Mouse (Mus musculus) T-helper 2 cell (primary cell): ENCODE data around the gene Olfr50.

Source experiments
- in situ Hi-C: fragments of 300-600 bp; cut with MboI, MseI; formaldehyde crosslinking; loops from one replicate; pipeline ENCODE4 v1.15.1; 2025; ENCODE audit warnings: high pct_unique_total_duplicates

Gene Olfr50

DNA sequence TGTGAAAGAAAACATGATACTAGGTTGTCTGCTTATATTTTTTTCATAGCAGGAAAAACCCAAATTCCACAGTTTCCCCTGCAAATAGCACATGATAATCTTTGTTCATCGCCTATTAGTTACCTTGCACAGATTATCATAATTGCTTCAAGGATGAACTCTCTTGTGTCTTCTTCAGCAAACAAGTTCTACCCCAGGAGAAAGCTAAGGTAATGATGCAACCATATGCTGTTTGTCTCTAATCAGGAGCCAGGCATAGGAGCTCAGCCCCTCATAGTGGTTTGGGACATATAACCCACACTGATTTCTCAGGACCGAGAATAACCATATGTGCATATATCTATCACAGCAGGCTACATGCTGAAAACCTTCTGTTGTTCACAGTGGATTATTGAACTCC is at the start of gene Olfr50:
Gene Olfr50 (plus strand): TSS at position 301 of the 400 bp plus-strand sequence.
- in situ Hi-C loops: no loop called here

DNA sequence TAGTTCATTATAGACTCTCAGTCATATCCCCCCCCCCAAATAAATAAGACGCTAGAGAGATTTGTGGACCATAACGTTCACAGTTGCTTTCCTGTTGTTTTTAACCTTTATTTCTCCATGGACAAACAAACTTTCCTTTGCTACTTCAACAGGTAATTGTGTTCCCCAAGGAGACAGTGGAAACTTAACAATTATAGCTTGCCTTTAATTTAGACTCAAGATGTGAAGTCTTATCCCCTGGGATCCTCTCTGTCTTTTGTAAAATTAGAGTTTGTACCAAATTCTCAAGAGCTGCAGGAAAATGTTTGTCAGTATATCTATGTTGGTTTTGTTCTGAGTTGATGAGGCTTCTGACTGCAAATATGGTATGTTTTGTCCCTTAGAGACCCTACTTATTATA is 6.4 kb upstream of the Olfr50 start, which contains the start of gene Olfr348:
Gene Olfr348 (plus strand): TSS at position 301 of the 400 bp plus-strand sequence.
- in situ Hi-C loops: no loop called here

DNA sequence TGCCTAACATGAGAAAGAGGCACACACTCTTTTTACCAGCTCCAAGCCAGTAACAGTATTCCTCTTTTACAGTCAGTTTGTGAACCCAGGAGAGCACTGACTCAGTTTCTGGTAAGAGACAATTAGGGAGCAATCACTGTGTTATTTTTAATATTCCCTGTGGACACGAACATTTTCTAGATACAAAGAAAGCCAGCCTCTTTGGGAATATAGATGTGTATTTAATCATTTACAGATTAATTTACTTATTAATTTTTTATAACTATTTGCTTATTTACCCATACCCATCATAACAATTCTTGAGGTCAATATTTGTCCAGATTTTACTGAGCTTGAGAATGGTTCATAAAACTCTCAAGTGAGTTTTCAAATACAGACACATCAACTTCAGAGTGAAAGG is 26.6 kb downstream of the Olfr50 start, which contains the start of gene Olfr3:
Gene Olfr3 (minus strand): TSS at position 101 of the 400 bp plus-strand sequence.
- in situ Hi-C loops: no loop called here

DNA sequence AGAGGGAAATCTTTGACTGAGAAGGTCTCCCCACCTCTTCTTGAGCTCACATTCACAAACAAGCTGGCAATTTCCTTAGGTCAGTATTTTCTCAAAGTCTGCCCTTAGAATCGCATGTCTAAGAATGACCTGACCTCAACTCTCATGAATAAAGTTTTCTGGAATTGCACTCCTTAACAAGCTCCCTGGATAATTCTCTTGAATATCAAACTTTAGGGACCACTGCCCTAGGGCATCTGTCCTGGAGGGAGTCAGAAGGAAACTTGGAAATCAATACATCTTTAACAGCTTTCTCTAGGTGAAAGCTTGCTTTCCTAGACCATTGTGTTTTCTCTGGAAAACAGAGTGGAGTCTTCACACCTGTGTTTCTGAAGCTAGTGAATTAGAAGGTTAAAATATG is 55.7 kb downstream of the Olfr50 start, which contains the start of gene Olfr350:
Gene Olfr350 (plus strand): TSS at position 301 of the 400 bp plus-strand sequence.
- in situ Hi-C loops: no loop called here
